Mouse (Mus musculus) small intestine, adult 2 months (tissue): ENCODE results near the gene Ccdc88c.

Experiments used
- CTCF ChIP-seq: fragments of 200-500 bp; IDR thresholded peaks from 2 replicates; pipeline ENCODE4 v1.5.1; 2012; ENCODE audit warnings: low read depth, mild to moderate bottlenecking, control low read depth, inconsistent platforms, low read length, moderate library complexity, mixed read lengths; ENCODE audit not compliant: insufficient replicate concordance, insufficient read length; ENCODE audit errors: extremely low read depth
- POLR2A ChIP-seq: fragments of 200-500 bp; IDR thresholded peaks from 2 replicates; pipeline ENCODE4 v1.6.1; 2012; ENCODE audit warnings: low read depth, mild to moderate bottlenecking, control low read depth, inconsistent platforms, low read length, moderate library complexity

GRCm38 (mm10) chr12:100998564-100998962 lies 30.3 kb downstream of the Ccdc88c start:
- no peak for TF ChIP-seq POLR2A
- TF ChIP-seq CTCF: no peak
